Mouse (Mus musculus): Measurements from ENCODE around the gene Ptk6.

DNA sequence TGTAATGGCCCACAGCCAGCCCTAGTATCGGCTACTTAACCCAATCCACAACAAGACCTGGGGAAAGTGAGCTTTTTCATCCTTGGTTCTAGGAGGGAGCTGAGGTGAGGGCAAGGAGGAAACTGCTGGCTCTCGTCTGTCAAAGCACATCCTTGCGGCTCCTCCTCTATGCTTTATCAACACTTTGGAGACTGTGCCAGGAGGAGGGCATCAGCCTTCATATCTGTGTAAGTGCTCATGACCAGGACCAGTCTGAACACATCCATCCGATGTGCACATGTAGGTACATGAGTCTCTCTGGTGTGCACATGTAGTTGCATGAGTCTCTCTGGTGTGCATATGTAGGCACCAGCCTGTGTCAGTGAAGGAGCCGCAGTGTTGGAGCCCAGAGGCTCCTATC, 3.1 kb upstream of the Ptk6 start:
- TF ChIP-seq HCFC1 (IDR thresholded peaks at IDR 0.05; ENCODE audit: borderline replicate concordance, insufficient read depth, low read length), result no peak
- no peak for TF ChIP-seq CHD2 (IDR thresholded peaks at IDR 0.05; ENCODE audit: low read depth, low read length)
- TF ChIP-seq MAFK (IDR thresholded peaks at IDR 0.05; ENCODE audit: insufficient read depth, low read depth, low read length), result no peak
- TF ChIP-seq ZNF384 (IDR thresholded peaks at IDR 0.05; ENCODE audit: low read depth, low read length), result no peak

Measured in ES-E14 (cell line).